Comparison of ENCODE assay signal across 8 mouse cellular contexts in genomic region chr6:30402091-30402491, GRCm38 (mm10). TPM values are rescaled to one million over a fixed set of nuclear protein-coding genes. Genes with fewer than 3 reads are reported as not detected.
A peak's percentile ranks its signal among the peaks of the same experiment; 100 is the strongest.
DNase-seq lines count a peak whose midpoint lies in the region; ATAC-seq and TF ChIP-seq lines count a peak whose summit lies in the region.

No protein-coding gene starts in this region.

- no peaks in the 10 kb centered on the region for H3K9me3 ChIP-seq in heart, embryonic 13.5 days
- no peaks in the 10 kb centered on the region for H3K9me3 ChIP-seq in ES-E14 (ENCODE audit: control insufficient read depth, insufficient read depth, low read depth, low read length)
- H3K9me3 ChIP-seq in limb, embryonic 10.5 days (replicated peaks): no peaks in the 10 kb centered on the region
- H3K9me3 ChIP-seq in midbrain, embryonic 15.5 days: no peaks in the 10 kb centered on the region

- DNase-seq in heart, postnatal 14 days: no peak
- no peak for DNase-seq in ES-E14 (ENCODE audit: low read depth, low spot score)
- no peak for DNase-seq in limb, embryonic 10.5 days (ENCODE audit: low spot score)
- no peak for DNase-seq in B cell, adult 2 months
- DNase-seq in adrenal gland, adult 18-20 months (ENCODE audit: low spot score in 2 of 2): no peak

- peak overlapping the region; percentile 94 for H3K9ac ChIP-seq in heart, embryonic 13.5 days
- H3K9ac ChIP-seq in ES-E14 (ENCODE audit: insufficient read depth, low read depth, low read length, poor library complexity, severe bottlenecking): peak overlapping the region; percentile 97
- H3K9ac ChIP-seq in midbrain, embryonic 15.5 days: peak overlapping the region; percentile 98

- H3K4me3 ChIP-seq in heart, embryonic 13.5 days: peak overlapping the region; percentile 95
- H3K4me3 ChIP-seq in ES-E14 (ENCODE audit: insufficient read depth in 1 of 2, low read depth in 1 of 2, low read length in 2 of 2, poor library complexity in 1 of 2, severe bottlenecking in 1 of 2): peak overlapping the region; percentile 98 to 100
- peak overlapping the region; percentile 79 for H3K4me3 ChIP-seq in embryonic fibroblast, embryonic 13.5 days (ENCODE audit: insufficient read depth, low read length)
- H3K4me3 ChIP-seq in limb, embryonic 10.5 days: peak overlapping the region; percentile 100
- H3K4me3 ChIP-seq in midbrain, embryonic 15.5 days: peak overlapping the region; percentile 90

- in situ Hi-C loops in ES-E14 (cut with MboI; ENCODE audit: low sequenced_read_pairs in 2 of 2, unreplicated experiment in 2 of 2): loop anchor here in 1 of 2 experiments (25.0 kb wide), 1 partner anchor 585 kb away; no protein-coding TSS in a partner anchor

- no peaks in the 10 kb centered on the region for H3K27me3 ChIP-seq in heart, embryonic 13.5 days (replicated peaks)
- H3K27me3 ChIP-seq in limb, embryonic 10.5 days (ENCODE audit: low read depth, poor library complexity, severe bottlenecking): no peaks in the 10 kb centered on the region
- no peaks in the 10 kb centered on the region for H3K27me3 ChIP-seq in midbrain, embryonic 15.5 days (replicated peaks)

- H3K36me3 ChIP-seq in heart, embryonic 13.5 days: 0 out of 2 replicates have a peak, but pooled peaks cover 2% of the 10 kb centered on the region
- no peaks in the 10 kb centered on the region for H3K36me3 ChIP-seq in ES-E14 (ENCODE audit: control insufficient read depth, insufficient read depth, low read length, poor library complexity, severe bottlenecking)
- H3K36me3 ChIP-seq in limb, embryonic 10.5 days: peaks cover 13% of the 10 kb centered on the region
- no peaks in the 10 kb centered on the region for H3K36me3 ChIP-seq in midbrain, embryonic 15.5 days (replicated peaks)

- under 1% methylated on average over 29 of the region's 29 CpGs for WGBS in heart, embryonic 13.5 days
- under 1% methylated on average over 29 of the region's 29 CpGs for WGBS in limb, embryonic 10.5 days
- whole genome bisulfite sequencing in midbrain, embryonic 15.5 days: under 1% methylated on average over 29 of the region's 29 CpGs

- peak overlapping the region; percentile 89 for H3K27ac ChIP-seq in heart, embryonic 13.5 days (replicated peaks)
- H3K27ac ChIP-seq in ES-E14 (ENCODE audit: insufficient read depth, low read depth, low read length, poor library complexity, severe bottlenecking): peak overlapping the region; percentile 14; the same call in 1 of the 2 replicates
- H3K27ac ChIP-seq in embryonic fibroblast, embryonic 13.5 days (ENCODE audit: insufficient read depth, low read length): peak overlapping the region; percentile 17
- H3K27ac ChIP-seq in limb, embryonic 10.5 days: peak overlapping the region; percentile 98
- H3K27ac ChIP-seq in midbrain, embryonic 15.5 days: peak overlapping the region; percentile 95

- TF ChIP-seq CTCF in embryonic fibroblast, embryonic 13.5 days (IDR thresholded peaks at IDR 0.05; ENCODE audit: borderline replicate concordance, insufficient read depth, low read length): no peak

- peaks cover 12% of the 10 kb centered on the region for H3K4me1 ChIP-seq in heart, embryonic 13.5 days
- peaks cover 0 to 12% of the 10 kb centered on the region in 2 experiments; a peak in 2 of 4 replicates for H3K4me1 ChIP-seq in ES-E14 (ENCODE audit: control insufficient read depth in 2 of 2, insufficient read depth in 2 of 2, low read length in 2 of 2, poor library complexity in 1 of 2)
- H3K4me1 ChIP-seq in embryonic fibroblast, embryonic 13.5 days (ENCODE audit: control insufficient read depth, insufficient read depth, low read length): no peaks in the 10 kb centered on the region
- H3K4me1 ChIP-seq in limb, embryonic 10.5 days: peaks cover 22% of the 10 kb centered on the region
- H3K4me1 ChIP-seq in midbrain, embryonic 15.5 days: peaks cover 23% of the 10 kb centered on the region

- peak; percentile 32 for ATAC-seq in heart, embryonic 13.5 days (ENCODE audit: extremely low read depth, insufficient number of reproducible peaks, low FRiP score, low TSS enrichment)
- ATAC-seq in midbrain, embryonic 15.5 days (replicated peaks): no peak

- intact Hi-C loops in heart, postnatal 14 days (cut with DNase I): loop anchor here (2.0 to 5.0 kb wide), 2 partner anchors 581 to 630 kb away; no protein-coding TSS in a partner anchor

- peak overlapping the region; percentile 80 for H3K4me2 ChIP-seq in heart, embryonic 13.5 days
- peak overlapping the region; percentile 58 for H3K4me2 ChIP-seq in midbrain, embryonic 15.5 days

- TF ChIP-seq POLR2A in embryonic fibroblast, embryonic 13.5 days (IDR thresholded peaks at IDR 0.05; ENCODE audit: low read depth, low read length): no peak

TF ChIP-seq in ES-E14, 5 proteins besides CTCF, POLR2A, EP300 and RAD21:
- TF ChIP-seq ZC3H11A (IDR thresholded peaks at IDR 0.05; ENCODE audit: borderline replicate concordance, low read depth, low read length) (no peak), ZNF384 (IDR thresholded peaks at IDR 0.05; ENCODE audit: low read depth, low read length) (no peak), CHD2 (IDR thresholded peaks at IDR 0.05; ENCODE audit: low read depth, low read length) (no peak), MAFK (IDR thresholded peaks at IDR 0.05; ENCODE audit: insufficient read depth, low read depth, low read length) (no peak), HCFC1 (IDR thresholded peaks at IDR 0.05; ENCODE audit: borderline replicate concordance, insufficient read depth, low read length) (no peak)

RNA-seq across cellular contexts. Expression of gene Klhdc10, which starts 0.4 kb away (rescaled TPM):
- 16.6 and 19.0 TPM in 2 replicates for polyA plus RNA-seq in heart, embryonic 13.5 days (2015; fragmentation: Nextera tagmentation; extraction: Ambion mirVana)
- 10 to 100 TPM; 58.4 to 60.8 TPM for total RNA-seq in heart, postnatal 14 days (2021)
- 44.2 and 48.9 TPM in 2 replicates for total RNA-seq in ES-E14 (2012; rRNA removed)
- 39.0 and 54.6 TPM in 2 replicates for polyA plus RNA-seq in embryonic fibroblast, embryonic 13.5 days (2011; ENCODE audit: insufficient read length, low read depth, missing spikeins)
- polyA plus RNA-seq in limb, embryonic 10.5 days (2016; fragmentation: Nextera tagmentation; extraction: Ambion mirVana): 46.2 and 49.2 TPM in 2 replicates
- polyA plus RNA-seq in midbrain, embryonic 15.5 days (2015; fragmentation: Nextera tagmentation; extraction: Ambion mirVana): 42.3 and 44.7 TPM in 2 replicates
- total RNA-seq in adrenal gland, adult 18-20 months (2021): 10 to 100 TPM; 63.0 to 68.5 TPM

RNA-seq across cellular contexts. Expression of gene Zc3hc1, which starts 11.3 kb away (rescaled TPM):
- polyA plus RNA-seq in heart, embryonic 13.5 days (2015; fragmentation: Nextera tagmentation; extraction: Ambion mirVana): 44.2 and 46.0 TPM in 2 replicates
- total RNA-seq in heart, postnatal 14 days (2021): 10 to 100 TPM; 15.5 to 17.2 TPM
- total RNA-seq in ES-E14 (2012; rRNA removed): 50.5 and 64.4 TPM in 2 replicates
- 27.4 and 29.0 TPM in 2 replicates for polyA plus RNA-seq in embryonic fibroblast, embryonic 13.5 days (2011; ENCODE audit: insufficient read length, low read depth, missing spikeins)
- polyA plus RNA-seq in limb, embryonic 10.5 days (2016; fragmentation: Nextera tagmentation; extraction: Ambion mirVana): 91.3 and 95.9 TPM in 2 replicates
- polyA plus RNA-seq in midbrain, embryonic 15.5 days (2015; fragmentation: Nextera tagmentation; extraction: Ambion mirVana): 68.6 and 70.8 TPM in 2 replicates
- 10 to 100 TPM; 18.7 to 19.6 TPM for total RNA-seq in adrenal gland, adult 18-20 months (2021)

Comparison
In these comparisons a context has a peak if more than half of its experiments do, and no peak if none do; other contexts are left out.
1. H3K27ac ChIP-seq: peak in every context shown above with its lines; median percentile 98 in limb, embryonic 10.5 days; 95 in midbrain, embryonic 15.5 days; 89 in heart, embryonic 13.5 days; 17 in embryonic fibroblast, embryonic 13.5 days; 14 in ES-E14.